Mouse (Mus musculus) gastrocnemius, adult 2 months (tissue): Measurements from ENCODE around the gene Htr5b. TPM values are rescaled to one million over a fixed set of nuclear protein-coding genes. Genes with fewer than 3 reads are reported as not detected.

Source experiments
- DNase-seq: peaks from one replicate; pipeline ENCODE4 v3.0.0; 2022
- H3K27ac ChIP-seq: fragments of 200-600 bp; 2 replicates; pipeline ENCODE4 v1.8.1; 2022; ENCODE audit warnings: mild to moderate bottlenecking
- H3K4me3 ChIP-seq: fragments of 200-600 bp; 2 replicates; pipeline ENCODE4 v1.8.1; 2022; ENCODE audit warnings: mild to moderate bottlenecking, moderate library complexity
- CTCF ChIP-seq: fragments of 200-600 bp; IDR thresholded peaks from 2 replicates; pipeline ENCODE4 v1.8.1; 2022; ENCODE audit warnings: antibody characterized with exemption, mild to moderate bottlenecking, moderate library complexity
- intact Hi-C: fragments of 180-260 bp; cut with DNase I; formaldehyde crosslinking; loops from one replicate; pipeline ENCODE4 v1.15.1; 2025
- total RNA-seq, 2 experiments: library from RNA; stranded (reverse); gene quantifications; 2 replicates each; pipeline ENCODE4 v1.2.3; 2021

Gene Htr5b
- total RNA-seq, 2 experiments from 2014 or later, result not detected

DNA sequence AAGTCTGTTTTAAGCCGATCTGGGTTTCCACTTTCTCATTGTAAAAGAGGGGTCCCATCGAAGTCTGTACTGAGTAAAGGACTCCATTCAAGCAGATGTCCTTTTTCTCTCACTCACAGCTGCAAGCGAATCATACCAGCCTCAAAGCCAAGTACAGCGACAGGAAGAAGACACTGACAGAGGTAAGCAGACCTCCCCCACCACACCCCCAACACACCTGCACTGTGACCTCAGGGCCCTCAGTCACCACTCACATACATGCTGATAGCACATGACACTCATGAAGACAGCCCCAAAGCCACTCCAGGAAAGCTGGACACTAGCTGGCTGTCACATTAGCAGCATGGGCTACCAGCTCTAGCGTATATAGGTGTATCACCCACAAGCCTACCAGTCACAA, 50.5 kb downstream of the Htr5b start:
- intact Hi-C loops, result no loop called here
- Histone ChIP-seq H3K4me3 (no peak overlapping the region), H3K27ac (no peak overlapping the region)
- TF ChIP-seq CTCF, result no peak
- DNase-seq, result no peak

DNA sequence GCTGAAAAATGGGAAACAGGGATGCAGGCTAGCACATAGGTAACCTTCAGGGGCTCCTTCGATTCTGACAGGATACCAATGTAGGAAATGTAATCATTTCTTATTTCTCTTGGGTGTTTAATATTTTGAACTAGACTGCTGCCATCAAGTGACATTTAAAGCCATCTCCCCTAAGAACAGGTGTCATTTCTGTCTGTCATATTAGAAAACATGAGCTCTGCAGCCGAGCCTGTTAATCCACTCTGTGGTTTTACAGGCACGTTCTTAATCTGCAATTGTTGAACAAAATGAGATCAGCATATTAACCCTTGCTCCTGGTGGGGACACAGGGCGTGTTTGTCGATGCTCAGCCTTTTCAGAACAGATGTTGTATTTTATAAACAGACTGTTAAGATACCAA, 56.8 kb downstream of the Htr5b start:
- intact Hi-C loops, result no loop called here
- H3K4me3 ChIP-seq, result no peak overlapping the region
- DNase-seq, result no peak
- TF ChIP-seq CTCF, result no peak
- no peak overlapping the region for H3K27ac ChIP-seq

DNA sequence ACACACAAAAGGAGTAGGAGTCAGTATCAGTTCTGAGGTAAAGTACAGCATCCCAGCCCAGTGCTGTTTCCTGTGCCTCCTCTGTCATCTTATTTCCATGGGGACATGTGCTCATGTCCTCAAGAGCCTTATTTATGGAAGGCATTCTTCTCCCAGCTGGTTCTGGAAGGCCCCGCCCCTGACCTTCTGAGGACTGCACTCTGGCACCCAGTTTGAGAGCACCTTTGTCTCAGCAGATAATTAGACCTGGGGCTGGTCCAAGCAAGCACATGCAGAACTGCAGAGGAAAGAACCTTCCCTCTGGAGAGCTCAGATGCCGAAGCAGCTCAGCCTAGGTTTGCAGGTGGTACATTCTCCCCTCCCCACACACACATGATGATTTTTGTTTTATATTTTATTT, 60.0 kb downstream of the Htr5b start:
- Histone ChIP-seq H3K27ac (no peak overlapping the region), H3K4me3 (no peak overlapping the region)
- no peak for TF ChIP-seq CTCF
- DNase-seq, result no peak
- intact Hi-C loops, result no loop called here

DNA sequence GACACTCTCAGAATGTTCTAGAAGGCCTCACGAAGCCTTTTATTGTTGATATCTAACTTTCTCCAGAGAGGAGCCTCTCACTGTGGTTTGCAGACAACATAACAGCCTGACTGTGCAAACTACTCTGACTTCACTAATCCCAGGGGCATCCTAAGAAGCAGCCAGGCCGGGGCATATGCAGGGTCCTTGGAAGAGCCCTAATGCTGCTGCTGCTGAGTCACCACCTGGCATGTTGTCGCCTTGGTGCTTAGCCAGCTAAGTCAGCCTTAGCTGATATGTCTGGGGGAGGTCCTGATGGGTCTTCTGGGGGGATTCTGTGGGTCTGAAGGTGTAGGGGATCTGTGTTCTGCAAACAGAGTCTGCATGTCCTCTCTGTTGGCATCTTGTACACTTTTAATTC, 62.0 kb downstream of the Htr5b start:
- intact Hi-C loops, result no loop called here
- TF ChIP-seq CTCF, result no peak
- Histone ChIP-seq H3K4me3 (no peak overlapping the region), H3K27ac (no peak overlapping the region)
- no peak for DNase-seq

DNA sequence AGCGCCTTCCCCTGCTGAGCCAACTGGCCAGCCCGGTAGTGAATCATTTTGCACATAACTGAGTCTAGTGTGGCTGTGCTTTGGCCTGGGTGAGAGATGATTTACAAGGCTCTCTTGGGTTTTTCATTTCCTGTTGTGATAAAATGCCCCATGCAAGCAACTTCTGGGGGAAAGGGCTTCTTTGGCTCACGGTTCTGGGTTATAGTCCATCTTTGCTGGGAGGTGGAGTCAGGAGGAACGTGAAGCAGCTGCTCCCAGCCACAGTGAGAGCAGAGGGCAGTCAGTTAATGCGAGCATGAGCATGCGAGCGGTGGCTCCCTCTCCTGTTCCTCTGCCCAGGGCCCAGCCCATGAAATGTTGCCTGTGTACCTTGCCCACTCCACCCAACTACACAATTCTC, 64.5 kb downstream of the Htr5b start:
- DNase-seq, result no peak
- no peak for TF ChIP-seq CTCF
- Histone ChIP-seq H3K27ac (no peak overlapping the region), H3K4me3 (no peak overlapping the region)
- intact Hi-C loops, result no loop called here

DNA sequence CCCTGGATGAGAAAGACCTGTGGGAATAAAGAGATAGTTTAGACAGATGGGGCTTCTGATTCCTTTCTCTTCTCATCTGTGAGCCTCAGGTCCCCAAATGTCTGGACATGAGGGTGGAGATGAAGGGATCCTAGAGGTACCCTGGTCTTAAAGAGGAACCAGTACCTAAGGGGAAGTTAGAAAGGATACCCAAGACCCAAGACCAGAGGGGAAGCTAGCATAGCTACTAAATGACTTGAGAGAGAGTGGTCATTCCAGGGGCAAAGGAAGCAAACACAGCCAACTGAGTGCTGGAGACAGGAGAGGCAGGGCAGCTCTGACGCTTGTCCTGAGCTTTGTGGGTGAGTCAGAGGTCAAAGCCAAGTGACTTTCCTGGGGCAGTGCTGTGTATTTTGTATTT, 65.6 kb downstream of the Htr5b start:
- TF ChIP-seq CTCF, result no peak
- DNase-seq, result no peak
- H3K4me3 ChIP-seq, result no peak overlapping the region
- intact Hi-C loops, result no loop called here
- H3K27ac ChIP-seq, result no peak overlapping the region

DNA sequence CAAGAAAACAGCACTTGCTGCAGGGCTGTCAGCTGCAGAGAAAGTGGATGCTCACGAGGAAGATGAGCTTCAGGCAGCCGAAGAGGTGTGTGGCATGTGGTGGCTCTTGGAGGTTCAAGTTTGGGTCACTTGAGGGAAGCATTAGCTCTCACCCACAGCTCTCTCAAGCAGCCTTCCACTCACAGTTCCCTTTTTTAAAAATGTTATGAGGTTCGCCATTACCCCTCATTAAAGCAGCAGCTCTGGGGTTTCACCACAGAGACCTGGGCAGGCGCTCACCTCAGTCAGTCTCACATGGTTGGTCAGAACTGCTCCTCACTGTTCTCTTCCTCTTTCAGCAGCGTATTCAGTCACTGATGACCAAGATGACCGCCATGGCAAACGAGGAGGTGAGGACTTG, 66.4 kb downstream of the Htr5b start:
- DNase-seq, result no peak
- intact Hi-C loops, result no loop called here
- TF ChIP-seq CTCF, result no peak
- H3K27ac ChIP-seq, result no peak overlapping the region
- no peak overlapping the region for H3K4me3 ChIP-seq

DNA sequence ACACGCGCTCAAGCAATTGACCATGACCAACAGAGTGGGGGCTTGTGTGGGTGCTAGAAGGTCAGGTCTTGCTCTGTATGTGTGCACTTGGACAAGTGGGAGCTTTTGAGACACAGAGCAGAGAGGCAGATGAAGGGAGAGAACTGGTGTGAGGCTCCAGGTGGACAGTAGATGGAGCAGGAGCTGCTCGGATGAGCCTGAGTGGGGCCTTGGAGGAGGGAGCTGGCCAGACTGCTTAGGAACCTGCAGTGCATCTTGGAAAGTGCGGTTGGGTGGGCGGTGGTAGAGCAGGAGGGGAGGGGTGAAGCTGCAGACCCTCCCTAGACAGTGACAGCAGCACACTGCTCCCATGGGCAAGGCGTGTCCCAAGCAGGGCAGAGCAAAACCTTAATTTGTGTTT, 68.2 kb downstream of the Htr5b start:
- Histone ChIP-seq H3K27ac (no peak overlapping the region), H3K4me3 (no peak overlapping the region)
- no peak for DNase-seq
- intact Hi-C loops, result no loop called here
- no peak for TF ChIP-seq CTCF

Other genes with a start within 250 kb of the Htr5b start
- 10 to 100 TPM; 59.4 to 62.5 TPM for gene Insig2, start 195.9 kb downstream of the Htr5b start, total RNA-seq
- 10 to 100 TPM in 1 of 2 experiments, 1 to 10 TPM in 1; 9.6 to 11.5 TPM for gene Ccdc93, start 97.4 kb downstream of the Htr5b start, total RNA-seq
- 10 to 100 TPM; 16.8 to 17.7 TPM for gene Ddx18, start 39.5 kb upstream of the Htr5b start, total RNA-seq